Comparison of ENCODE assay signal across 8 mouse cellular contexts in the genomic region with DNA sequence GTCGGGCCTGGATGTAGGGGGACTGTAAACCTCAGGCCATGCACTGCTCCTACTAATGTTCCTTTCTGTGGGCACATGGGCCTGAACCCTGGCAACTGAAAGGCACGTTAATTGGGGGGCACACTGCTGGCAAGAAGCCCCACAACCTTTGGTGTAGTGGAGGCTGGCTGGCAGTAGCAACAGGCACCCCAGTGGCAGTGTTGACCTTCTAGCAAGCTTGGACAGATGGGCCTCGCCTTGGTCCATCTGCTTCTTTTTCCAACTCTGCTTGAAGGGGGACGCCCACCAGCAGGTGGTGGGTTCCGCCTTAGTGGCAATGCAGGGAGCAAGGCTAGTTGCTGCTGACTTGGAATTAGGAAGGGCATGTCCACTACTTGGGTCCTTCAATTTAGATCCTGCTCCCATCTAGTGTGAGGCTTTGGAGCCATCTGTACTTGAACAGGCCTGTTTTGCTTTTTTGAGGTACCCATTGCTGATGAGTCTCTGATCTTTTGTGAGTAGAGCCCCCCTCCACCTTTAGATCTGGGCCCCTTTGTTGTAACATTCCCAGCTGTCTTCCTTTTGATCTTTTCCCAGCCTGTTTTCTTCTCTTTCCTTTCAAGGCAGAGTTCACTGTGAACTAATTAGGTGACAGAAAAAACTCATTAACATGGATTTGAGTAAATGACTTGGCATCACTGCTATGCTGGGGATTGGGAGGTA. TPM values are rescaled to one million over a fixed set of nuclear protein-coding genes. Genes with fewer than 3 reads are reported as not detected.
DNase-seq lines count a peak whose midpoint lies in the region; ATAC-seq and TF ChIP-seq lines count a peak whose summit lies in the region.

No protein-coding gene starts in this region.

- peaks cover 12% of the 10 kb centered on the region for H3K27me3 ChIP-seq in forebrain, embryonic 13.5 days
- H3K27me3 ChIP-seq in liver, embryonic 16.5 days (ENCODE audit: control insufficient read depth, insufficient read depth, low read depth, low read length) = no peaks in the 10 kb centered on the region

- H3K4me3 ChIP-seq in left cerebral cortex, adult 2 months = peak overlapping the region; percentile 81
- peak overlapping the region; percentile 94 for H3K4me3 ChIP-seq in forebrain, embryonic 13.5 days
- H3K4me3 ChIP-seq in liver, embryonic 16.5 days (ENCODE audit: low read depth, low read length) = peak overlapping the region; percentile 82

- peaks cover 20% of the 10 kb centered on the region for H3K36me3 ChIP-seq in forebrain, embryonic 13.5 days (ENCODE audit: poor library complexity, severe bottlenecking)
- H3K36me3 ChIP-seq in liver, embryonic 16.5 days (ENCODE audit: control insufficient read depth, insufficient read depth) = no peaks in the 10 kb centered on the region; the same call in 1 of the 2 replicates

- peak overlapping the region; percentile 95 for H3K27ac ChIP-seq in left cerebral cortex, adult 2 months
- H3K27ac ChIP-seq in forebrain, embryonic 13.5 days = peak overlapping the region; percentile 93
- H3K27ac ChIP-seq in liver, embryonic 16.5 days (ENCODE audit: low read length) = peak overlapping the region; percentile 7; the same call in 1 of the 2 replicates

- peak overlapping the region; percentile 100 for H3K4me2 ChIP-seq in forebrain, embryonic 13.5 days
- peak overlapping the region; percentile 99 for H3K4me2 ChIP-seq in liver, embryonic 16.5 days (ENCODE audit: low read depth, low read length)

- intact Hi-C loops in left cerebral cortex, adult 2 months (cut with DNase I) = no loop called here
- intact Hi-C loops in left cerebral cortex, postnatal 36 days (cut with DNase I) = no loop called here

- H3K9me3 ChIP-seq in forebrain, embryonic 13.5 days (replicated peaks) = no peaks in the 10 kb centered on the region
- H3K9me3 ChIP-seq in liver, embryonic 16.5 days (replicated peaks; ENCODE audit: control insufficient read depth, low read length) = no peaks in the 10 kb centered on the region

- H3K9ac ChIP-seq in forebrain, embryonic 13.5 days = peak overlapping the region; percentile 96
- H3K9ac ChIP-seq in liver, embryonic 16.5 days (ENCODE audit: low read depth, low read length) = peak overlapping the region; percentile 84

- H3K4me1 ChIP-seq in forebrain, embryonic 13.5 days = peaks cover 46% of the 10 kb centered on the region
- H3K4me1 ChIP-seq in liver, embryonic 16.5 days (ENCODE audit: control insufficient read depth, low read depth, low read length) = peaks cover 34% of the 10 kb centered on the region

- TF ChIP-seq CTCF in left cerebral cortex, adult 2 months (IDR thresholded peaks at IDR 0.05) = no peak

- DNase-seq in left cerebral cortex, adult 2 months (ENCODE audit: extremely low spot score in 1 of 2, low spot score in 2 of 2) = no peak
- DNase-seq in left cerebral cortex, postnatal 36 days (ENCODE audit: low spot score in 2 of 2) = no peak
- peak; percentile 84 for DNase-seq in cerebellum, adult 11 months
- DNase-seq in urinary bladder, adult 18-20 months (ENCODE audit: low spot score in 2 of 2) = no peak
- DNase-seq in adrenal gland, adult 8-10 months = no peak
- DNase-seq in kidney, adult 18-20 months = no peak

- WGBS in forebrain, embryonic 13.5 days = 4% methylated on average over 5 of the region's 5 CpGs
- 36% methylated on average over 5 of the region's 5 CpGs for WGBS in liver, embryonic 16.5 days (ENCODE audit: insufficient replicate concordance)

- ATAC-seq in forebrain, embryonic 13.5 days = peak; percentile 9; the same call in 1 of the 2 replicates
- no peak for ATAC-seq in liver, embryonic 16.5 days (ENCODE audit: low read depth)

RNA-seq across cellular contexts. Expression of a gene that starts 1.5 kb away (rescaled TPM):
- total RNA-seq in left cerebral cortex, adult 2 months (2021) = 100 to 1,000 TPM; 527 to 560 TPM
- 100 to 1,000 TPM; 507 to 566 TPM for total RNA-seq in left cerebral cortex, postnatal 36 days (2021)
- 38.0 and 39.2 TPM in 2 replicates for polyA plus RNA-seq in forebrain, embryonic 13.5 days (2015; fragmentation: Nextera tagmentation; extraction: Ambion mirVana)
- 4.4 and 5.0 TPM in 2 replicates for polyA plus RNA-seq in liver, embryonic 16.5 days (2015; fragmentation: Nextera tagmentation; extraction: Ambion mirVana)
- 100 to 1,000 TPM in 2 of 4 experiments, 10 to 100 TPM in 2; 86.3 to 117 (median 102) TPM for total RNA-seq in adrenal gland, adult 8-10 months (2022)

RNA-seq across cellular contexts. Expression of a gene that starts 5.8 kb away (rescaled TPM):
- total RNA-seq in left cerebral cortex, adult 2 months (2021) = 10 to 100 TPM; 26.1 to 28.7 TPM
- total RNA-seq in left cerebral cortex, postnatal 36 days (2021) = 10 to 100 TPM; 24.8 to 32.5 TPM
- 32.5 and 35.4 TPM in 2 replicates for polyA plus RNA-seq in forebrain, embryonic 13.5 days (2015; fragmentation: Nextera tagmentation; extraction: Ambion mirVana)
- polyA plus RNA-seq in liver, embryonic 16.5 days (2015; fragmentation: Nextera tagmentation; extraction: Ambion mirVana) = 5.5 and 6.1 TPM in 2 replicates
- 10 to 100 TPM; 17.0 to 19.6 (median 17.7) TPM for total RNA-seq in adrenal gland, adult 8-10 months (2022)

RNA-seq across cellular contexts. Expression of a gene that starts 8.3 kb away (rescaled TPM):
- 100 to 1,000 TPM; 128 to 134 TPM for total RNA-seq in left cerebral cortex, adult 2 months (2021)
- total RNA-seq in left cerebral cortex, postnatal 36 days (2021) = 100 to 1,000 TPM; 131 to 133 TPM
- 85.3 and 86.9 TPM in 2 replicates for polyA plus RNA-seq in forebrain, embryonic 13.5 days (2015; fragmentation: Nextera tagmentation; extraction: Ambion mirVana)
- polyA plus RNA-seq in liver, embryonic 16.5 days (2015; fragmentation: Nextera tagmentation; extraction: Ambion mirVana) = 44.9 and 53.4 TPM in 2 replicates
- total RNA-seq in adrenal gland, adult 8-10 months (2022) = 100 to 1,000 TPM in 2 of 4 experiments, 10 to 100 TPM in 2; 96.8 to 117 (median 102) TPM

RNA-seq across cellular contexts. Expression of a gene that starts 29.8 kb away (rescaled TPM):
- total RNA-seq in left cerebral cortex, adult 2 months (2021) = 10 to 100 TPM; 31.0 to 33.8 TPM
- 10 to 100 TPM; 36.5 to 38.6 TPM for total RNA-seq in left cerebral cortex, postnatal 36 days (2021)
- 19.5 and 23.3 TPM in 2 replicates for polyA plus RNA-seq in forebrain, embryonic 13.5 days (2015; fragmentation: Nextera tagmentation; extraction: Ambion mirVana)
- polyA plus RNA-seq in liver, embryonic 16.5 days (2015; fragmentation: Nextera tagmentation; extraction: Ambion mirVana) = 9.5 and 12.6 TPM in 2 replicates
- total RNA-seq in adrenal gland, adult 8-10 months (2022) = 10 to 100 TPM; 53.0 to 84.3 (median 65.6) TPM

RNA-seq across cellular contexts. Expression of a gene that starts 30.1 kb away (rescaled TPM):
- 100 to 1,000 TPM; 118 to 129 TPM for total RNA-seq in left cerebral cortex, adult 2 months (2021)
- 100 to 1,000 TPM; 127 to 133 TPM for total RNA-seq in left cerebral cortex, postnatal 36 days (2021)
- 80.7 and 84.0 TPM in 2 replicates for polyA plus RNA-seq in forebrain, embryonic 13.5 days (2015; fragmentation: Nextera tagmentation; extraction: Ambion mirVana)
- 8.8 and 10.9 TPM in 2 replicates for polyA plus RNA-seq in liver, embryonic 16.5 days (2015; fragmentation: Nextera tagmentation; extraction: Ambion mirVana)
- 10 to 100 TPM; 43.2 to 66.8 (median 56.2) TPM for total RNA-seq in adrenal gland, adult 8-10 months (2022)

Comparison
In these comparisons a context has a peak if more than half of its experiments do, and no peak if none do; other contexts are left out.
1. H3K27ac ChIP-seq: peak in every context shown above with its lines; median percentile 95 in left cerebral cortex, adult 2 months; 93 in forebrain, embryonic 13.5 days; 7 in liver, embryonic 16.5 days.
2. RNA of a gene that starts 1.5 kb away (total RNA-seq): 507 to 566 TPM in left cerebral cortex, postnatal 36 days and 527 to 560 TPM in left cerebral cortex, adult 2 months; 86.3 to 117 TPM in adrenal gland, adult 8-10 months; every median in the first group is over 4 times any median in the second.
3. Peak in every context shown above with its lines, with median percentiles within 50 percentile points of each other: H3K4me3 ChIP-seq.